Mouse (Mus musculus): Measurements from ENCODE around the gene Ahdc1.

- no peak for TF ChIP-seq CTCF (IDR thresholded peaks at IDR 0.05; ENCODE audit: low read depth)
- TF ChIP-seq EP300 (IDR thresholded peaks at IDR 0.05; ENCODE audit: low read depth) = no peak
These were observed 48.4 kb upstream of the Ahdc1 start for GRCm38 (mm10) chr4:132962628-132963027.

Data from heart, postnatal 0 days (tissue).